Mouse (Mus musculus) WW6 (cell line): Measurements from ENCODE around the gene Lrrc29.
A peak's percentile ranks its signal among the peaks of the same experiment; 100 is the strongest.

Experiments
- DNase-seq: peaks from one replicate; pipeline ENCODE4 v3.0.0-alpha.2; 2013; ENCODE audit warnings: low read depth, low spot score

Gene Lrrc29

DNA sequence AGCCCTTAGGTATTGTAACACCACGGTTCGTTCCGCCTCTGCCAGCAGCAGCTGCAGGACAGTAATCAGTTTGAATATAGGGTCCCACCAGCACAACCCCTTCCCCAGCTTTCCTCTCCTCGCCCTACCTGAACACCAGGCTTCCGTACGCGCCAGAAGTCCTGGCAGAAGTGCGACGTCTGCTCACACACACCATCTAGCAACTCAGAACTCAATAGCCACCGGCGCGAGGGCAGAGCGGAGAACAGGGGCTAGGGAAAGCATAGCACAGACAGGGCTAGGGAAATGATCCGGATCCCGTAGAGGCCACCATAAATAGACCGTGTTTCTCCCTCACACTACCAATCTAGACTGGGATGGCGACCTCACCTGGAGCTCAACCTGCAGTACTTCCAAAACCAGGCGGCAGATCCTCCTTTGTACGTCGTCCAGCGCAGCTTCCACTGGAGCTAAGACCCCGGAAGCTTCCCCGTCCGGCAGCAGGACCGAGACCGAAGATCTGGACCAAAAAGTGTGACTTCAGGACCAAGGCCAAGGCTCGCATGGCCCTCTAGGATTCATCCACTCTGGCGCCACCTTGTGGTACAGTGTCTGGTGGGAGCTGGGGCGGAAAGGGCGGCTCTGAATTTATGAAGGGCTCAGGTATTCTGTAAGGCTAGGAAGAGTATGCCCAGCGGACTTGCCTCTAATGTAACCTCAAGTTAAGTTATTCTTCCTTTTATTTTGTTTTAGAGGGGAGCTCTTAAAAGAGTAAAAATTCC is 35.3 kb downstream of the Lrrc29 start:
- peak; percentile 87 for DNase-seq

DNA sequence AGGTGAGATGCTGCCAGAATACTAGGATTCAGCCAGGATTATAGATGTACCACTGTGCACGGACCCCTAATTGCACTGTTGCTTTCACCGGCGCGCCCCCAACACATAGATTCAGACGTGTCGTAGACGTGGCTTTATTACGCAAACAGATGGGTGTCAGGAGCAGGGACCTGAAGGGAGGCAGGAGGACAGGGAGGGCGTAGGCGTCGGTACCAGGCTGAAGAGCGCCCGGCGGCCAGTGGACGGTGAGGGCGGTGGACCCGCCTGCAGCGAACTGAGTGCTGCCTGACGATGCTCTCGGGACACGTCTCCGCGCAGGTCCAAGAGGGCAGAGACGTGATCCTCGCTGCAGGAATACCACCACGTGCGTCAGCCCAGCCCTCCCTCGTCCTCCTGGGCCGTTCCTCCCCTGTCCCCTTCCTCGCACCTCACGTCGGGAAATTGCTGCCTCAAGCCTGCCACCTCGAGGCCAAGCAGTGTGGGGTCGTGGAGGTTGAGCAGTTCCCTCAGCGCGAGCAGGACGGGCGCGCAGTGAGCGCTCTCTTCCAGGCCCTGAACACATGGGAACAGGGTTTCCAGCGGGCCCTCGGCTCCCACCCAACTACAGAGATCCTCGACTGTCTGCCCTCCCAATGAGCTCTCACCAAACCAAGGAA is 36.1 kb downstream of the Lrrc29 start, which contains the start of gene 4931428F04Rik:
TSS of gene 4931428F04Rik (minus strand) at position 60 of the 656 bp plus-strand sequence.
- no peak for DNase-seq

DNA sequence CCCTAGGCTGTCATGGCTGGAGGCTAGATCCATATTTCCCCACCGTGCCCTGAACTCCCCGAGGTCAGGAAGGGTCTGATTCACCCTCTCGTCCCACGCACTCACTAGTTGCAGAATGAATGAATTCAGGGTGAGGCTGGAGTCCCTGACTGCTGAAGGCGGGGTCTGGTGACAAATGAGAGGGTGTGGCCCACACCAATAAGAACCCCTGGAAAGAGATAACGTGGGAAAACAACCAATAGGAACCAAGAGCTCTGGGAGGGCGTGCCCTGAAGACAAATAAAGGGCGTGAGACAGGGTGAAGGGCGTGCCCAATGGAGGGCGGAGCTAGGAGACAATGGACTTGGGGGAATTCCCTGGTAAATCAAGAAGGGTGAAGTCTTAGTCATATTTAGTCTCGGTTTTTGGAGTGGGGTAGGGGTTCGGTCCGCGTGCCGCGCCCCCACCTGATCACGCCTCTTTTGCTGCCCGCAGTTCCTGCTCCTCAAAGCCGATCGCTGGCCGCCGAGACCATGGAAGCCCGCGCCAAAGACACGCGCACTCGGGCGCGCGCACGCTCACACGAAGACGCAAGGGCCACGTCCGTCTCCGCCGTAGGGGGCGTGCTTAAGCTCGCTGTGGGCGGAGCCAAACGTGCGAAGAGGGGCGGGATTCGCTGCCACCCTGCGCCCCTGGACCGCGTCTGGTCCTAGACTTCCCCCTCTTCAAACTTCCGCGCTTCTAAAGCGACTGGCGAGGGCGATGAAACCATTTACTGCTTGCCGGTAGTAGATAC is 36.9 kb downstream of the Lrrc29 start:
- DNase-seq = peak; percentile 98

DNA sequence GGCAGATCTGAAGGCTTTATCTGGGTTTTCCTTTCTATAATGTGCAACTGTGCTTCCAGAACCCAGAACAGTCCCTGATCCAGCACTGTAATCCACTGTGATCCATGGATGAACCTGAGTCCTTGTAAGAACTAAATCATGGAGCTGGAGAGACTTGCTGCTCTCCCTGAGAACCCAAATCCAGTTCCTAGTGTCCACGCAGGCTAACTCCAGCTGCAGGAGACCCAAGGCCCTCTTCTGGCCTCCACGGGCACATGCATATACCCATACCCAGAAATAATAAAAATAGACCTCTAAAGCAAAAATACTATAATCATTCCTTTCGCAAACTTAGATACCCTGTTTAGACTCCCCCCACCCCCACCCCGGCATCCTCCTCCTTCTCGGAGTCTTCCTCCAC is 37.8 kb downstream of the Lrrc29 start:
- DNase-seq = no peak

DNA sequence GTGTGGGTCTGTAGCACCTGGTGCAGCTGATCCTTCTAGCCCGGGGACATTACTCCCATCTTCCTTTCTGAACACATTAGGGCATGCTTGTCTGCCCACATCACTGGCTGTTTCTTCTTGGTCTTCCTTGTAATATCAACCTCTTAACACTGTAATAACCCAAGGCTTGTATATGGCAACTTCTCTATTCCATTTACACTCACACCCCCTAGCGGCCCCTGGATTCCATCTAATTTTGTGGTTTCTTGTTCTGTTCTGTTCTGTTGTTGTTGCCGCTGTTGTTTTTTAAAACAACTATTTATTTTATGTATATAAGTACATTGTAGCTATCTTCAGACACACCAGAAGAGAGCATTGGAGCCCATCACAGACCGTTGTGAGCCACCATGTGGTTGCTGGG is 39.2 kb downstream of the Lrrc29 start:
- no peak for DNase-seq

DNA sequence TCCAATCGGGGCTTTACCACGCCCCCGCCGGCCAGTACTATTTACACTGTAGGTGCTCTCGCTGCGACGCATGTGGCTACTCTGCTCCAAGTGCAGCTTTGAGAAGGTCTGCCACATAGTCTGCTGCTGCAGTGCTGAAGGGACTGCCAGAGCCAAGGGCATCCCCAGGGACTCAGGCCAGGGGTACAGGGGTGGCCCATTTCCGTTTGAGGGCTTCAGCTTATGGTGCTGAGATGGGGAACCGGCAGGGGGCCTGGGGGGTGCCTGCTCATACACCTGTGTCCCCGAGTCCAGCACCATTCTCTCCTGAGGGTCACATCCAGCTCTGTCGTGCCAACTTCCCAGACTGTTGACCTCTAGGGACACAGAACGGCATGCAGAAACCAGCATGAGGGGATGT is 40.6 kb downstream of the Lrrc29 start:
- DNase-seq = no peak

DNA sequence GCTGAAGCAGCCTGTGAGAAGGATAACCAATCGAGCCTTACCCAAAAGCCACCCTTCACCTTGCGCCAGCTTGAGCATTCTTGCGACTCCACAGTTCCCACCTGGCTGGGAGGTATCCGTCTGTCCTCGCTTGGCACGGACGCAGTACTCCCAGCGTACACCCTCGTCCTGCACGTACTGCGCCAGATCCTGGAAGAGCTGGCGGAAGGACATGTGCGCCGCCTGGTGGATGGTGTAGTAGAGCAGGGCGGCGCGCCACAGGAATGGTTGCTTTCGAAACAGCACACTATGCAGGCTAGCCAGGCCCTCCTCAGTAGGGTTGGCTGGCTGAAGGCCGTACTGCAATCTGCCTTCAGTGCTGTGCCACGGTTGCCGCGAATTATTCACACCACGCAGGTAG is 43.0 kb downstream of the Lrrc29 start:
- DNase-seq = no peak

DNA sequence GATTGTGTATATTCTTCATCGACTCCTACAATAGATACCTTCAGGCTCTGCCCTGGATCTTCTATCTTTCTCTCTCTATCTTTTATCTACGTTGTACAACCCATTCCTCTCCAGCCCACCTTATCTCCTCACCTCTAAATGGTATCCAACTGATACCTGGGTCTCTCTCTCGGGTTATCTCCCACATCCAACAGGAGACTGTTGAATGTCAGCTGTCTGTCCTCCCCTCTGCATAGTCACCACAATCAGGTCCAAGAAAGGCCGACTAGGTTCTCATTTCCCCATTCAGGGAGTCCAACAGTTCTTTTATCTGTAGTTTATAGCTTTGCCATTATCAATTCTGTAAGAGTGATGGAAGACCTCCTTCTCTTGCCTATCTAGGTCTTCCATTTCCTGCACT is 43.8 kb downstream of the Lrrc29 start:
- DNase-seq = no peak

DNA sequence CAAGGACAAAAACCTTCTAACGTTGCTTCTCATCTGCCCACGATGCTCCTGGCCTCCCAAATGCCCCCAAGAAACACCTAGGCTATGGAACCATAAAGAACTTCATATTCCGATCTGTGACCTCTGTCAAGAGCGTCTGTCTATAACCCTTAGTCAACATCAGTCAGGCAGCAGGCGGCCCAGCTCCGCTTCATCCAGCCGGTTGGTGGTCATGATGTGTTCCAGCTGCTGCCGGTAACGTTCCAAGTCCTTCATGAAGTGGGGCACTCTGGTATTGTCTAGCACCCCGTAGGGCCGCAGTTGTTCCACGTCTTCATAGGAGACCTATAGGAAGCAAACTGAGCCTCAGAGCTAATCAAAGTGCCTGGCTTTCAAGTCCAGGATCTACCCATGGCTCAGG is 44.3 kb downstream of the Lrrc29 start:
- DNase-seq = no peak

DNA sequence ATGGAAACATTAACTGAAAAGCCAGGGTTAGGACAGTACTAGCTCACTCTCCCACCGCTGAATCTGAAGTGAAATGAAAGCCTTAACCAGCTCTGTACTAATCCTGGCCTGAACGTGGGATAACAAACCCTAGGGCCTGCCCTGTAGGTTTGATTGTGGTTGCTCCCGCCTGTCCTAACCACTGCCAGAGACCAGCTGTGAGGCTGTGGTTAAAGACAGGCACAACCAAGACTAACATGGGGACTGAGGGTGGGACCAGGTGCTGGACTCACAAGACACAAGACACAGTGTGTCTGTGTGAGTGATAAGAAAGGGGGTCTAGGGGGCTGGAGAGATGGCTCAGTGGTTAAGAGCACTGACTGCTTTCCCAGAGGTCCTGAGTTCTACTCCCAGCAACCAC is 45.5 kb downstream of the Lrrc29 start:
- no peak for DNase-seq

DNA sequence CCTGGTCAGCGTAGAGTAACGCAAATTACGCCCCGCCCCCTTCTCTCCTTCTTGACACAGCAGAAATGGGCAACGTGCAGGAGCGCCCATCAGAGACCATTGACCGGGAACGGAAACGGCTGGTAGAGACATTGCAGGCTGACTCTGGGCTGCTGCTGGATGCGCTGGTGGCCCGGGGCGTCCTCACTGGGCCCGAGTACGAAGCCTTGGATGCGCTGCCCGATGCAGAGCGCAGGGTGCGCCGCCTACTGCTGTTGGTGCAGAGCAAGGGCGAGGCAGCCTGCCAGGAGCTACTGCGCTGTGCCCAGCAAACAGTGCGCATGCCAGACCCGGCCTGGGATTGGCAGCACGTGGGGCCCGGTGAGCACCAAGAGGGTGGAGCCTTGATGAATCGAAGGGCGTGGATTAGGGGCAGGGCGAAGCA is 47.2 kb downstream of the Lrrc29 start:
- DNase-seq = no peak

DNA sequence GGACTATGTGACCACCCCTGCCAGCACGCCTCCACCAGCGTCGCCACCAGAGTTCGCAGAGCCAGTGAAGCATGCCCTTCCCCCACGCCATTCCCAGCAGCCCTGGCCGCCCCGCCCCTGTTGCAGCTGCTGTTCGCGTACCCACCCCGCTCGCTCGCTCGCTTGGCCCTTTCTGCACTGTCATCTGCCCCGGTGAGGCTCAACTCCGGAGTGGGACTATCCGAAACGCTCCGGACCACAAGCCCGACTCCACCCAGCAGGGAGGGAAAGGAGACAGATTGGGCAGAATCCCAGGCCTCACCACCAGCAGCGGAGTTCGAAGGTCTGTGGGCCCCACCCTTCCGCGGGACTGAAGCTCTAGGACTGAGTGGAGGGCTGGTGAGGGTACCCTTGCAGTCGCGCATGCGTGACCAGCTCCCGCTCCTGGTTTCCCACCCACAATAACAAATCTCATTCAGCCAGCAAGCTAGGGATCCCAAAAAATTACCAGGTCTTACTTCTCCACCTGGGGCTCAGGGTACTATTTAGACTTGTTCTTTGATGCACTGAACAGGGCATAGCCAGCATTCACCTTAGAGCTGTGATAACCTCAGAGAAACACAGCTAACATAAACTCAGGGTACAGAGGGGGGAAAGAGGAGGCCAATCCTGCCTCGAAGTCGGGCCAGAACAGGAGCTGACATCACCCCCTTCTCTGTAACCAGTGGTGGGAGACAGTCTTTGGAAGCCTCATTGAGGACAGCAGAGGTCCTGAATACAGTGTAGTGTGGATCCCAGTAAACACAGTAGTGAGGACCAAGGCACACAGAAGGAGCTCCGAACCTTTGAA is 49.6 kb downstream of the Lrrc29 start:
- DNase-seq = no peak

DNA sequence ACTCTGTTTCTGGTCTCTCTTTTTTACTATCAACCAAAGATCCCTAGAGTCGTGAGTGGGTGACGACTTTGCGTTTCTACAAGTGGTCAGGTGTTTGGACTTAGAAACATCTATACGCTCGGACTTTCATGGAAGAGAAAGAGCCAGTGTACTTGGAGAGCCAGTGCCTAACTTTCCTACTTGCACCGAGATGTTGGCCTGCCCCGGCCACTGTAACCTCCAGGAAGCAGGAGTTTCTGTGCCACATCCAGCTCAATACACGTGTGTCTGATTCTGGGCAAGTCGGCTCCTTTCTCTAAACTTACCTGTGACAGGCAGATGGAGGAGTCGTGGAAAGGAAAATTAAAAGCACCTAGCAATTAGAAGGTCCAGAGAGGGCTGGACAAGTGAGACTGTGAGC is 50.2 kb downstream of the Lrrc29 start, which contains the start of gene Nol3:
TSS of gene Nol3 (plus strand) at position 301 of the 400 bp plus-strand sequence.
- no peak for DNase-seq

DNA sequence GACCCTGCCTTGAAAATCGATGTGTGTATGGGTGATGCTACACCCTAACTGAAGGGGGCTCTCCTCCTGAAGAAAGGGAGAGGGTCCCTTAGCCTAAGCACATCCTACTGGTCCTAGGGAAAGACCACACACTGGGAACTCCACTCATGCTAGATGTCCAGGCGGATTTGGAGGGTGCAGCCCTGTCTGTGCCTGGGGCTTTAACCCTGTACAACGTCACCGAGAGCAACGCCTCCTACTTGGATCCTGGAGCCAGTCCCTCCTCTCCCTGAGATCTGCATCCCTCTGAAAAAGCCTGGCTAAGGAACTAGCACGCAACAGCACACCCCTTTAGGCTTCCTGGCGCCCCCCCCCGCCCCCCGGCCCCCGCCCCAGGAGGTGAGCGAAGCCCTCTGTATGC is 50.7 kb downstream of the Lrrc29 start:
- DNase-seq = no peak

DNA sequence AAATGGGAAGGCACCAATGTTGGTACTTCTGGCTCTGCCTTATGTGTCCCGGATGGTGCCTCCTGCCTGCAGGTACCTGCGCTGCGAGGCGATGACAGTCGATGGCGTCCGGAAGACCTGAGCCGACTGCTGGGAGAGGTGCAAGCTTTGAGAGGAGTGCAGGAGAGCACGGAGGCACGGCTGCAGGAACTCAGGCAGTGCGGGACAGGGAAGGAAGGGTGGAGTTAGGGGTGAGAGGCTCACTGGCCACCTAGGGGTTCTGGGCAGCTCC is 55.2 kb downstream of the Lrrc29 start:
- no peak for DNase-seq

DNA sequence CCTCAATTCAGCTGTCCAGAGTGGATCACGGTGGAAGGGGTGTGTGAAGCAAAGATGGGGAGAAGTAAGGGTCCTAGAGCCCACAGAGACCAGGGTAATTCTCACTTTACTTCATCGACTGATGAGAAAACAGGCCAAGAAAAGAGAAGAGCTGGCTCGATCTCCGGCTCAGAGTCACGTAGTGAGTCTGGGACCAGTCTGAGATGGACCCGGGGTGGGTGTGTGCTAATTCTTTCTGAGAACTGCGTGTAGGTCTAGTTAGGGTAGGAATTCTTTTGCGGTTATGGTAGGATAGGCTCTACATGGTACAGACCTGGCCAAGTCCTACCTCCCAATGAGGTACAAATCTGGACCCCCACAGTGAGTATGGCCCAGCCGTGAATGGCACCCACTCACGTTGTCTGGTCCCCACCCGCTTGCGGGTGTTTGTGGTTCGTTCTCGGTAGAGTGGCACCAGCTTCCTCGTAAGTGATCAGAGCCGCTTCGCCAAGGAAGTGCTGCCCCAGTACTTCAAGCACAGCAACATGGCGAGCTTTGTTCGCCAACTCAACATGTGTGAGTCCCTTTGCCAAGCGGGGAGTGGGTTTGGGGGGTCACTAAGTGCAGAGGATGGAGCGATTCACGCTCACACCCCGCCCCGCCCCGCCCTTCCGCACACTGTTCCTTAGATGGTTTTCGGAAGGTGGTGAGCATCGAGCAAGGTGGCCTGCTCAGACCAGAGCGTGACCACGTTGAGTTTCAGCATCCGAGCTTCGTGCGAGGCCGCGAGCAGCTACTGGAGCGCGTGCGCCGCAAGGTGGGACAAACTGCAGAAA is 55.8 kb downstream of the Lrrc29 start:
- DNase-seq = no peak

DNA sequence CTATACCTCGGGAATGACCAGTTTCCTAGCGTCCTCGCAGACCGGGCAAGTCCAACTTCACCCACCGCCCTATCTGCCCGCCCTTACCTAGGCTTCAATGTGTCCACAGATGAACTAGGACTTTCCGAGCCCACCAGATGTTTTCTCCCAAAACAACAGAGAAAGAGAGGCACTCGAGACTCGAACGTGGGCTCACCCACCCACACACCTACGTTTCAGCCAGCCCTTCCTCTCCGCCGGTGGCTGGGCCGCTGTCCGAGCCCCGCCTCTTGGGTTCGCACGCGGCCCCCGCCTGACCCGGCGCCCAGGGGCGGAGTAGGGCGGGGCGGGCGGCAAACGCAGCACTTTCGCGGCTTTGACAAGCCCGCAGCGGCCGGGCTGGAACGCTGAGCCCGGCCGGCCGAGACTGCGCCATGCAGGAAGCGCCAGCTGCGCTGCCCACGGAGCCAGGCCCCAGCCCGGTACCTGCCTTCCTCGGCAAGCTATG is 56.6 kb downstream of the Lrrc29 start, which contains the start of gene Hsf4:
TSS of gene Hsf4 (plus strand) at position 341 of the 487 bp plus-strand sequence.
- DNase-seq = no peak

DNA sequence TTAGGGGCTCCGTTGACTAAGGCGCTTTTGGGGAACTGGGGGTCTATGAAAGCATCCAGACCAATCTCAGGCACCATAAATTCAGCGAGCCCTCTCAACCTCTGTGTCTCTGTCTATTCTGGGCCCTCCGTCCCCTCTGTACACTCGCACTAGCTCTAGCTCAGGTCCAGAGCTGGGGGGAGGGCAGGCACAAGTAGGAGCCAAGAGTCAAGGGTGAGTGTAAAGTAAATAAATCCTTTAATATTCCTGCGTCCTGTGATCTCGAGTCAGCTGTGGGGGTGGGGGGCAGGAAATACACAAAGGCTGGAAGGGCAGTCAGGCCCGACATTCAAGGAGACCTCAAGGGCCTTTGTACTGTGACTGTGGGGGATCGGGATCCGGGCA is 57.0 kb downstream of the Lrrc29 start:
- no peak for DNase-seq

DNA sequence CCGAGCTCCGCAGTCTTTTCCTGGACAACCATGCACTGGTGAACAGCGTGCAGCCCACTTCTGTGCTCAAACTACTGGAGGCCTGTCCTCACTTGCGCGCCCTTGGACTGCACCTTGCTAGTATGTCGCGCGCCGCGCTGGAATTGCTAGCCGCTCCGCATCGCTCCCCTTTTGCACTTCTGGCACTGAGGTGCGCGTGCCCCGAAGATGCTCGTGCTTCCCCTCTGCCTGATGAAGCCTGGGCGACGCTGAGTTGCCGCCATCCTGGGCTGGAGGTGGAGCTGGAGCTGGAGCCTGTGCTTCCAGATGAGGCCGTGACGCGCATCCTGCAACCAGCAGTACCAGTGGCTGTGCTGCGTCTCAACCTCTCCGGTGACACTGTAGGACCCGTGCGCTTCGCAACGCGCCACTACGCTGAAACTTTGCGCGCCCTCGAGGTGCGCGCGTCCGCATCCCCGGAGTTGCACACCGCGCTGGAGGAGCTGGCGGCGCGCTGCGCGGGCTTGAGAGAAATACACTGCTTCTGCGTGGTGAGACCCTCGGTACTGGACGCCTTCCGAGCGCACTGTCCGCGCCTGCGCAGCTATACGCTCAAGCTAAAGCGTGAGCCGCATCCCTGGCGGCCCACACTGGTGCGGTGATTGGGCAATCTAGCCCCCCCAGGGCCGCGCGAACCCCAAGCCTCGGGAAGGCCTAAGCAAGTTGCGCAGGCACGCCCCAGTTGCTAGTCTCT is 57.6 kb downstream of the Lrrc29 start:
- no peak for DNase-seq

DNA sequence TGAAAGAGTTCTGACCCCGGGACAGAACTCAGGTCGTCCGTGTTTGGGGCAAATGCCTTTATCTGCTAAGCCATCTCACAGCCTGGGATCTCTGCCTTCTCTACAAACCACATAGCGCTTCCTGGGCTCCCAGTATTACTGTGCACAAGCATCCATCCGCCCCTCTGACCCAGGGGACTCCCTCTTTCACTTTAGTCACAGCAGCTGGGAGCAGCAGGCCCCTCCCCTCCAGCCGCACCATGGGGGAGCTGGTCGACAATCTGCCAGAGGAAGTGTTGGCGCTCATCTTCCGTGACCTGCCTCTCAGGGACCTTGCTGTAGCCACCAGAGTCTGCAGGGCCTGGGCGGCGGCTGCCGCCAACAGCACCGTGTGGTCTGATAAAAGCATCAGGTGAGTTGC is 59.3 kb downstream of the Lrrc29 start:
- no peak for DNase-seq
